Mouse (Mus musculus) C2C12 (cell line): Measurements from ENCODE around the gene Chrnb1.

Experiments used
- CEBPB ChIP-seq: IDR thresholded peaks from one replicate; pipeline ENCODE4 v1.6.1; 2011; ENCODE audit warnings: low read depth, mild to moderate bottlenecking, control low read depth, moderate library complexity
- CTCF ChIP-seq: IDR thresholded peaks from one replicate; pipeline ENCODE4 v1.5.1; 2011; ENCODE audit not compliant: control insufficient read depth, insufficient read depth, insufficient read length
- FOSL1 ChIP-seq: IDR thresholded peaks from one replicate; pipeline ENCODE4 v1.8.0; 2011; ENCODE audit warnings: mild to moderate bottlenecking, low read length; ENCODE audit not compliant: poor library complexity, insufficient read depth, severe bottlenecking
- MAX ChIP-seq: IDR thresholded peaks from one replicate; pipeline ENCODE4 v1.6.1; 2011; ENCODE audit warnings: mild to moderate bottlenecking, control low read depth
- MYOD1 ChIP-seq: IDR thresholded peaks from one replicate; pipeline ENCODE4 v1.6.1; 2011; ENCODE audit warnings: low read depth; ENCODE audit not compliant: control insufficient read depth, insufficient read length
- MYOG ChIP-seq: IDR thresholded peaks from one replicate; pipeline ENCODE4 v1.6.1; 2011; ENCODE audit not compliant: control insufficient read depth, insufficient read length; ENCODE audit errors: extremely low read depth
- USF1 ChIP-seq: IDR thresholded peaks from one replicate; pipeline ENCODE4 v1.6.1; 2011; ENCODE audit warnings: low read depth, mild to moderate bottlenecking, control low read depth, moderate library complexity

GRCm38 (mm10) chr11:69837952-69838713 is 42.4 kb upstream of the Chrnb1 start, which contains the start of gene Tmem256:
- TF ChIP-seq USF1 (no peak), CTCF (no peak), MAX (peak; percentile 48), MYOD1 (no peak), CEBPB (no peak), MYOG (no peak), FOSL1 (no peak)
